Mouse (Mus musculus): ENCODE data around the gene Olfr476. TPM values are rescaled to one million over a fixed set of nuclear protein-coding genes. Genes with fewer than 3 reads are reported as not detected.
"Not testable (repeated sequence)": the region's sequence is repeated elsewhere in the genome, so short reads cannot be mapped to it uniquely, and the experiment has no call there.

Gene Olfr476
- not detected in 2 replicates for polyA plus RNA-seq (2012; rRNA removed)

DNA sequence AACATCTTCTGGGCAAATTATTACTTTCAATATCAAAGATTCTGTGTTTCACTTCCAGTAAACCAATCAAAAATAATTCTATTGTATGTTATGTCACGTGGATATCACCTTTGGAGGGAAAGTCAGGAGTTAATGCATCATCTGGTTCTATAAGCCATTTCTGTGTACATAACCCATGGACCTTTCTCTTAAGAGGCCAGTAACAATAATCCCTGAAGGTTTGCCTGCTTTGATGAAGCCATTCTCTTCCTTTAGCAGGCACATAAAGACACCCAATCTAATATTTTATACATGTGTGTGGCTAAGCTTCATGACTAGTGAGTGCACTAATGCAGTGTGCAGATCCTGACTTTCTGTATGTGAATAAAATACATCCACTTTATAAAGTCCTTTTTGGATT lies at the start of gene Olfr476:
Gene Olfr476 (plus strand): TSS at position 301 of the 400 bp plus-strand sequence.
- no peak for DNase-seq (ENCODE audit: extremely low spot score in 1 of 2, low spot score in 1 of 2)

DNA sequence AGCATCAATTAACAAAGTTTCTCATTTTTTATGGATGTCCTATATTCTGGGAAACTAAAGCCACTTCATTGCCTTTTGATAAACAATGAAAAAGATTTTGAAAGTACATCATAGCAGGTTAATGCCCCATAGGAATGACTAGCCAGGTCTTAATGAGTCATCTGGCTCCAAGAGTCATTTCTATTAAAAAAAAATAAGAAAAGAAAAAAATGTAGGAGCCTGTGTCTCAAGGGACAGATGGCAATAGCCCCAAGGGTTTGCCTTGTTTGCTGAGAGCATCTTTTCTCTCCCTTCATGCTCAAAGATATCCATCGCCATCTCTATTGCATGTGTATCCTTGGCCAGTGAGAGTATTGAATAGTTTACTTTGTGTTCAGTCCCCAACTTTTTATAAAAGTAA lies 34.5 kb upstream of the Olfr476 start, which contains the start of gene Olfr473:
Gene Olfr473 (plus strand): TSS at position 301 of the 400 bp plus-strand sequence.
- no peak for DNase-seq (ENCODE audit: extremely low spot score in 1 of 2, low spot score in 1 of 2)

DNA sequence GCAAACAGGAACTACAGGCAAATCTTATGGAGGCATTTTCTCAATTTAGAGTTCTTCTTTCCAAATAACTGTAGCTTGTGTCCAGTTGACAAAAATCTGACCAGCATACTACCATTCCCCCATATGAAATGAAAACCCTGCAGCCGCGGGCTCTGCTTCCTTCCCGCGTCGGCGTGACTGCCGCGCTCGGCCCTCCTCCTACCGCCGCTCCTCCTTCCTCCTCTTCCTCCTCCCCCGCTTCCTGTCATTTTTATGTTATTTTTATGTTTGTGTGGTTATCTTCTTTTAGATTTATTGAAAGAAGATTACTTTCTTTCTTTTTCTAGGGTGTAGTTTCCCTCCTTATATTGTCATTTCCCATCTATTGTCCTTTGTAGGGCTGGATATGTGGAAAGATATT lies 12.1 kb upstream of the Olfr476 start:
- DNase-seq (ENCODE audit: extremely low spot score in 1 of 2, low spot score in 1 of 2): not testable (repeated sequence)

DNA sequence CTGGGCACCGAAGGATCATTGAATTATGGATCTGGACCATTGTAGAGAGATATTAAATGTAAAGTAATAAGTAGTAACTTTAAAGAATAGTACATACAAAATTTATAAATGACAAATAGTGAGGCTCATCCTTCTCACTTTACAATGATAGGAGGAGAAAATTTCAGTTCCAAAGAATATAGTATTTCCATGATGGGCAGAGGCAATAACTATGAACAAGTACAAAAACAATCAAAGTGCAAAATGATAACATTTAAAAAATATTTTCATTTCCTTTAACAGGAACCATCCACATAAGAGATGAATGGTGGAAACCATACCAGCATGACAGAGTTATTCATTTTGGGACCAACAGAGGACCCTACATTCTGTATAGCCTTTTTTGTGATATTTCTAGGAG lies 10.3 kb upstream of the Olfr476 start, which contains the start of gene Olfr474:
Gene Olfr474 (plus strand): TSS at position 301 of the 400 bp plus-strand sequence.
- DNase-seq (ENCODE audit: extremely low spot score in 1 of 2, low spot score in 1 of 2): no peak

DNA sequence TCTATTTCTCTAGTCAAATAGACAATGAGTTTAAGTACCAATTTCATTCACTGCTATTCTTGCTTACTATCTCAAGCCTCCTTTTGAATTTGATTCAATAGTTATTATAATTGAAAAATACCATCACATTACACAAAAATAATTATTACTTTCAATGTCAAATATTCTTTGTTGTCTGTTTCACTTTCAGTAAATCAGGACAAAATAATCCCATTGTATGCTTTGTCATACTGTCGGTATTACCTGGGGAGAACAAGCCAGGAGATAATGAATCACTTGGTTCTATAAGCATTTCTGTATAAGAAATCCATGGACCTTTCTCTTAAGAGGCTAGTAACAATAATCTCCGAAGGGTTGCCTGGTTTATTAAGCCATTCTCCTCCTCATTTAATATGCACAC lies 21.8 kb downstream of the Olfr476 start, which contains the start of gene Olfr477:
Gene Olfr477 (plus strand): TSS at position 301 of the 400 bp plus-strand sequence.
- DNase-seq (ENCODE audit: extremely low spot score in 1 of 2, low spot score in 1 of 2): no peak

DNA sequence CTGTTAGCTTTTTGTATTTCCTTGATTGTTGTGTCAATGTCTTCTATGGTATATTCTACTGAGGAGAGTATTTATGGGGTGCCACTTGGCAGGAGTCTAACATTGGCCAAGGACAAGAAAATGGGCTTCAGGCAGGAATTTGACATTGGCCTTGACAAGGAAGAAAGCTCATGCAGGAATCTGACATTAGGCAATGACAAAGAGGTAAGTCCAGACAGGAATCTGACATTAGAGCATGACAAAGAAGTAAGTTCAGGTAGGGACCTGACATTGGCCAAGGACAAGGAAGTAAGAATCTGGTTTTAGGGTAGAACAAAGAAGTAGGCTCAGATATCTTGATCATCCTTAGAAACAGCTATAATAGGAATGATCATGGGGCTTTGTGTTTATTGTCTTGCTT lies 49.7 kb downstream of the Olfr476 start:
- not testable (repeated sequence) for DNase-seq (ENCODE audit: extremely low spot score in 1 of 2, low spot score in 1 of 2)

Other genes with a start within 250 kb of the Olfr476 start
- 0.10 and 0.17 TPM in 2 replicates for gene Cyb5r2, start 206.8 kb upstream of the Olfr476 start, polyA plus RNA-seq (2012; rRNA removed)
- not detected in 2 replicates for gene Ovch2, start 163.6 kb upstream of the Olfr476 start, polyA plus RNA-seq (2012; rRNA removed)
- gene Olfr467, start 152.5 kb upstream of the Olfr476 start, polyA plus RNA-seq (2012; rRNA removed): not detected in 2 replicates
- not detected in 2 replicates for gene Olfr469, start 139.3 kb upstream of the Olfr476 start, polyA plus RNA-seq (2012; rRNA removed)
- not detected in 2 replicates for gene Olfr470, start 117.3 kb upstream of the Olfr476 start, polyA plus RNA-seq (2012; rRNA removed)
- not detected in 2 replicates for gene Olfr472, start 66.9 kb upstream of the Olfr476 start, polyA plus RNA-seq (2012; rRNA removed)
- not detected in 2 replicates for gene Olfr473, start 34.4 kb upstream of the Olfr476 start, polyA plus RNA-seq (2012; rRNA removed)
- not detected in 2 replicates for gene Olfr474, start 10.2 kb upstream of the Olfr476 start, polyA plus RNA-seq (2012; rRNA removed)
- gene Olfr477, start 21.9 kb downstream of the Olfr476 start, polyA plus RNA-seq (2012; rRNA removed): not detected in 2 replicates
- gene Olfr478, start 69.2 kb downstream of the Olfr476 start, polyA plus RNA-seq (2012; rRNA removed): not detected in 2 replicates
- not detected in 2 replicates for gene Olfr479, start 85.9 kb downstream of the Olfr476 start, polyA plus RNA-seq (2012; rRNA removed)
- not detected in 2 replicates for gene Olfr480, start 102.5 kb downstream of the Olfr476 start, polyA plus RNA-seq (2012; rRNA removed)
- not detected in 2 replicates for gene Olfr481, start 115.1 kb downstream of the Olfr476 start, polyA plus RNA-seq (2012; rRNA removed)
- gene Olfr482, start 132.8 kb downstream of the Olfr476 start, polyA plus RNA-seq (2012; rRNA removed): 0.04 TPM in 1 of 2 replicates, not detected in the other
- gene Olfr483, start 136.0 kb downstream of the Olfr476 start, polyA plus RNA-seq (2012; rRNA removed): not detected in 2 replicates
- not detected in 2 replicates for gene Olfr484, start 162.6 kb downstream of the Olfr476 start, polyA plus RNA-seq (2012; rRNA removed)
- not detected in 2 replicates for gene Olfr485, start 195.1 kb downstream of the Olfr476 start, polyA plus RNA-seq (2012; rRNA removed)
- not detected in 2 replicates for gene Olfr486, start 207.9 kb downstream of the Olfr476 start, polyA plus RNA-seq (2012; rRNA removed)
- gene Olfr487, start 249.8 kb downstream of the Olfr476 start, polyA plus RNA-seq (2012; rRNA removed): not detected in 2 replicates